Mouse (Mus musculus): Measurements from ENCODE around the gene Fastk. TPM values are rescaled to one million over a fixed set of nuclear protein-coding genes. Genes with fewer than 3 reads are reported as not detected.
A peak's percentile ranks its signal among the peaks of the same experiment; 100 is the strongest.

Fastk gene
- polyA plus RNA-seq, 1 experiment from 2014 or later: 49.3 TPM

DNA sequence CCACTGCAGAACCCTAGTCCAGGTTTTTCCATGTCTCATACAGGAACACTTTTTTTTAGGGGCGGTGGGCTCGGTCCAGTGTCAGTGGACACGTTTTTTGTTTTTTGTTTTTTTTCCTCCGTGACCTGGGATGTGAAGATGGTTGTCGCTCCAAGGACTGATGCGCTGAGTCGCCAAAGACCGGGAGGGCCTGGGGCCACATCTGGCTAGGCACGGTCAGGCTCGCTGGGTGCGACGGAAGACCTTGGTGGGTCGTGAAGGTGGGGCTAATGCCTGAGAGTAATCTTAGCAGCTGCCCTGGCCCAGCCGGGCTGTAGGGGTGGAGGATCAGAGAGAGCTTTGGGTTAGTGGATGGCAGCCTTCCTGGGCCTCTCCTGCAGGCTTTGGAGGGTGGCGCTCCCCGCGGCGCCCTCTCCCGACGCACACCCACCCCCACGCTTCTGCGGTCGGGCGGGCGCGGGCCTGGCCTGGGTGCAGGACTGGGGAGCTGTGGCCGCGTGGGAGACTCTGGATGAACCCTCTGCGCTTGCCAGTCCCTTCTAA is 7.7 kb upstream of the Fastk start:
- no peaks in the 10 kb centered on the region for H3K9me3 ChIP-seq (replicated peaks)
- peak overlapping the region; percentile 90 for H3K9ac ChIP-seq
- peak; percentile 6; the same call in 1 of the 2 replicates for ATAC-seq (ENCODE audit: insufficient read depth)
- 1% methylated on average over 29 of the region's 29 CpGs for WGBS (ENCODE audit: insufficient replicate concordance)
- peak overlapping the region; percentile 96 for H3K27ac ChIP-seq (replicated peaks)
- H3K4me3 ChIP-seq (replicated peaks): peak overlapping the region; percentile 83
- peaks cover 62% of the 10 kb centered on the region for H3K4me1 ChIP-seq (replicated peaks)
- 0 out of 2 replicates have a peak, but pooled peaks cover 14% of the 10 kb centered on the region for H3K36me3 ChIP-seq (replicated peaks)
- H3K27me3 ChIP-seq: no peaks in the 10 kb centered on the region
- peak overlapping the region; percentile 100 for H3K4me2 ChIP-seq

GRCm38 (mm10) chr5:24452030-24452690 is 7.1 kb upstream of the Fastk start, which contains the start of gene Agap3:
Gene Agap3, plus strand, starts transcription at chr5:24452177.
- Histone ChIP-seq H3K27me3 (no peaks in the 10 kb centered on the region), H3K4me2 (peak within 1 kb of the TSS; percentile 100), H3K27ac (replicated peaks) (peak within 1 kb of the TSS; percentile 96), H3K4me3 (replicated peaks) (peak within 1 kb of the TSS; percentile 83), H3K36me3 (replicated peaks) (0 out of 2 replicates have a peak, but pooled peaks cover 10% of the 10 kb centered on the region), H3K9me3 (replicated peaks) (no peaks in the 10 kb centered on the region), H3K4me1 (replicated peaks) (peaks cover 68% of the 10 kb centered on the region), H3K9ac (peak within 1 kb of the TSS; percentile 90)
- under 1% methylated on average over 65 of the region's 85 CpGs for WGBS (ENCODE audit: insufficient replicate concordance)
- ATAC-seq (ENCODE audit: insufficient read depth): no peak; the same call in 1 of the 2 replicates

DNA sequence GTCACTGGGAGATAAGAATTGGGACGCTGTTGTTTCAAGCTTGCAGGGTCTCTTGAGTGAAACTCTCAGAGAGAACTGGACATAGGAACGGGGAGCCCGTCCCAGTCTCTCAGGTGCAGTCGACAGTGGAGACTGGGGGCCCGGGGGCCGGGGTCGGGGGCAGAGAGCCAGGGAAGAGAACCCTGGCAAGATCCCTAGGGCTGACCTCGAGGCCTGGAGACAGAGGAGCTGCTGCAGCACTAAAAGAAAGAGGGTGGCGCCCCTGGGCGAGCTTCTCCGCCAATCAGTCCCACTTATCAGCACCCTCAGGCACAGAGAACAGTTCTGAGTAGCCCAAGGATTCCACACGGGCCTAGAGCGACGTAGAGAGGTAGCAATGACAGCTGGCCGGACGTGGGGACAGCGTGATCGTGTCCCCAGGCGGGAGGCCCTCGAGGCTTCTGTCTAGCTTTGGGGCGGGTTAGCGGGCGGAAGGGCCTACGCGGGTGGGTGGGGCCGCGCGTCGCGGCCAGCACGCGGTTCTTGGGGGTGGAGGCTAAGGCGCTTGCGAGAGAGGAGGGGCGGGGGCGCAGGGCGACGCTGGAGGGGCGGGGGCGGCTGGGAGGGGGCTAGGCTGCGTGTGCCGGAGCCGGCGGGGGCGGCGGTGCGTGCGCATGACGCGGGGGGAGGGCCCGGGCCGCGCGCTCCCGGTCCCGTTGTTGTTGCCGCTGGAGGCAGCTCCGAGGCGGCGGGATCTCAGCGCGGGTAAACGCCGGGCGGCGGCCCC is 6.4 kb upstream of the Fastk start:
- Histone ChIP-seq H3K4me3 (replicated peaks) (peak overlapping the region; percentile 83), H3K4me1 (replicated peaks) (peaks cover 72% of the 10 kb centered on the region), H3K4me2 (peak overlapping the region; percentile 100), H3K9me3 (replicated peaks) (no peaks in the 10 kb centered on the region), H3K27me3 (no peaks in the 10 kb centered on the region), H3K27ac (replicated peaks) (peak overlapping the region; percentile 96), H3K36me3 (replicated peaks) (0 out of 2 replicates have a peak, but pooled peaks cover 10% of the 10 kb centered on the region), H3K9ac (peak overlapping the region; percentile 90)
- WGBS (ENCODE audit: insufficient replicate concordance): 2% methylated on average over 56 of the region's 66 CpGs
- ATAC-seq (ENCODE audit: insufficient read depth): peak; percentile 77

- peak; percentile 52 for ATAC-seq (ENCODE audit: insufficient read depth)
- Histone ChIP-seq H3K27me3 (no peaks in the 10 kb centered on the region), H3K36me3 (replicated peaks) (peaks cover 12% of the 10 kb centered on the region), H3K4me2 (peak within 1 kb of the TSS; percentile 91), H3K4me1 (replicated peaks) (peaks cover 68% of the 10 kb centered on the region), H3K27ac (replicated peaks) (peak within 1 kb of the TSS; percentile 89), H3K4me3 (replicated peaks) (peak within 1 kb of the TSS; percentile 68), H3K9me3 (replicated peaks) (no peaks in the 10 kb centered on the region), H3K9ac (peak within 1 kb of the TSS; percentile 59)
- WGBS (ENCODE audit: insufficient replicate concordance): 3% methylated on average over 34 of the region's 34 CpGs
Measured at GRCm38 (mm10) chr5:24447624-24448298, 2.7 kb upstream of the Fastk start, which contains the start of gene Tmub1. Gene Tmub1, minus strand, starts transcription at chr5:24447854.

GRCm38 (mm10) chr5:24446630-24447029 is 1.5 kb upstream of the Fastk start:
- peak overlapping the region; percentile 68; the same call in 1 of the 2 replicates for H3K4me3 ChIP-seq (replicated peaks)
- WGBS (ENCODE audit: insufficient replicate concordance): 82% methylated on average over 7 of the region's 7 CpGs
- peak overlapping the region; percentile 91 for H3K4me2 ChIP-seq
- no peak overlapping the region for H3K9ac ChIP-seq
- H3K9me3 ChIP-seq (replicated peaks): no peaks in the 10 kb centered on the region
- H3K4me1 ChIP-seq (replicated peaks): peaks cover 62% of the 10 kb centered on the region
- H3K36me3 ChIP-seq (replicated peaks): peaks cover 22% of the 10 kb centered on the region
- peak overlapping the region; percentile 89; the same call in 1 of the 2 replicates for H3K27ac ChIP-seq (replicated peaks)
- no peaks in the 10 kb centered on the region for H3K27me3 ChIP-seq
- ATAC-seq (ENCODE audit: insufficient read depth): no peak

DNA sequence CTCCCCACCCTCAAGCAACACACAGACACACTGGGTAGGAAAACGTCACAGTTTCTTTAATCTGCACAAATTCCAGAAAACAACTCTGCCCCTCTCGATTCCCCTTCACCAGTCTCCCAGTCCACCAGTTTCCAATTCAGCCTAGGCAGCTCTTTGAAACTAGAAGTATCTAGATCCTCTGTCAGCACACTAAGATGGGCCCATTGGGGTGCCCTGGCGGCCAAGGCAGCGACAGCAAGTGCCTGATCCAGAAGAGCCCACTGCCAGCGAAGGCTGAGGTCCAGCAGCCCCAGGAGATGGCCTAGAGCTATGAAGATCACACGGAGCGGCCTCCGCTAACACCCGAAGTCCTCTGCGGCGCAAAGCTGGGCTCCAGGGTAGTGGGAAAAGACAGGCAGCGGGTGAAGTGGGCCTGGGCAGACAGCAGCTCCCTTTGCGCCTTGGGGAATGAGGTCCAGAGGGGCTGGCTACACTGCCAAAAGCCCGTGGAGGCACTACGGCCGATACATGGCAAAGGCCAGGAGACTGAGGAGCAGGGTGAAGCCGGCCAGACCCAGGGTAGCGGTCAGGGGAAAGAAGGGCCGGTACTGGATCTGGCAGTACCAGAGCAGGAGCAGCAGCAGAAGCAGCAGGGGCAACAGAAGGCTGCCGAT is 467 bp upstream of the Fastk start:
- Histone ChIP-seq H3K9ac (peak overlapping the region; percentile 93), H3K9me3 (replicated peaks) (no peaks in the 10 kb centered on the region), H3K27ac (replicated peaks) (peak overlapping the region; percentile 89), H3K4me2 (peak overlapping the region; percentile 97), H3K27me3 (no peaks in the 10 kb centered on the region), H3K36me3 (replicated peaks) (peaks cover 32% of the 10 kb centered on the region), H3K4me3 (replicated peaks) (peak overlapping the region; percentile 97), H3K4me1 (replicated peaks) (peaks cover 51% of the 10 kb centered on the region)
- no peak for ATAC-seq (ENCODE audit: insufficient read depth)
- WGBS (ENCODE audit: insufficient replicate concordance): 59% methylated on average over 20 of the region's 20 CpGs

GRCm38 (mm10) chr5:24443927-24444326 is 1.2 kb downstream of the Fastk start:
- H3K4me1 ChIP-seq (replicated peaks): peaks cover 49% of the 10 kb centered on the region
- no peaks in the 10 kb centered on the region for H3K9me3 ChIP-seq (replicated peaks)
- 81% methylated on average over 12 of the region's 12 CpGs for WGBS (ENCODE audit: insufficient replicate concordance)

DNA sequence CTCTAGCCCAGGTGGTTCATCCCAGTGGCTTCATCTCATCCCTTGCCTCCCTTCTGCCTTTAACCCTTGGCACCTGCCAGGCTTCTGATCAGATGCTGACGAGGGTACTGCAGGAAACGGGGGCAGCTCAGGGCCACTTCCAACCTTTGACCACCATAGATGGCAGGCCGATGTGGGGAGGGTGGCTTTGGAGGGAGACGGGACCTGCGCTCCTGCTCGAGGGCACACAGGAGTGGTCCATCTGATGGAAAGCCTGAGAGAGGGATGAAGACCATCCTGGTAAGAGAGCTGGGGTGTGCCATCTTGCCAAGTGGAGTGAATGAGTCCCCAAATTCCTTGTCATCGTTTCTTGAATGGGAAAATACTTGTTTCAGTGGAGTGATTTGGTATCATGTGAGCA is 1.9 kb downstream of the Fastk start:
- 91% methylated on average over 7 of the region's 7 CpGs for WGBS (ENCODE audit: insufficient replicate concordance)
- H3K9ac ChIP-seq: no peak overlapping the region
- no peak overlapping the region for H3K27ac ChIP-seq (replicated peaks)
- no peak overlapping the region for H3K4me3 ChIP-seq (replicated peaks)
- peaks cover 53% of the 10 kb centered on the region for H3K36me3 ChIP-seq (replicated peaks)
- H3K27me3 ChIP-seq: no peaks in the 10 kb centered on the region
- no peaks in the 10 kb centered on the region for H3K9me3 ChIP-seq (replicated peaks)
- ATAC-seq (ENCODE audit: insufficient read depth): no peak
- no peak overlapping the region for H3K4me2 ChIP-seq
- H3K4me1 ChIP-seq (replicated peaks): peaks cover 49% of the 10 kb centered on the region

More at GRCm38 (mm10) chr5:24443927-24444326, 1.2 kb downstream of the Fastk start:
- Histone ChIP-seq H3K27me3 (no peaks in the 10 kb centered on the region), H3K36me3 (replicated peaks) (peaks cover 48% of the 10 kb centered on the region), H3K27ac (replicated peaks) (no peak overlapping the region), H3K4me3 (replicated peaks) (peak overlapping the region; percentile 97), H3K9ac (peak overlapping the region; percentile 93), H3K4me2 (peak overlapping the region; percentile 97)
- no peak for ATAC-seq (ENCODE audit: insufficient read depth)

GRCm38 (mm10) chr5:24442029-24442428 is 3.1 kb downstream of the Fastk start:
- peaks cover 38% of the 10 kb centered on the region for H3K4me1 ChIP-seq (replicated peaks)

DNA sequence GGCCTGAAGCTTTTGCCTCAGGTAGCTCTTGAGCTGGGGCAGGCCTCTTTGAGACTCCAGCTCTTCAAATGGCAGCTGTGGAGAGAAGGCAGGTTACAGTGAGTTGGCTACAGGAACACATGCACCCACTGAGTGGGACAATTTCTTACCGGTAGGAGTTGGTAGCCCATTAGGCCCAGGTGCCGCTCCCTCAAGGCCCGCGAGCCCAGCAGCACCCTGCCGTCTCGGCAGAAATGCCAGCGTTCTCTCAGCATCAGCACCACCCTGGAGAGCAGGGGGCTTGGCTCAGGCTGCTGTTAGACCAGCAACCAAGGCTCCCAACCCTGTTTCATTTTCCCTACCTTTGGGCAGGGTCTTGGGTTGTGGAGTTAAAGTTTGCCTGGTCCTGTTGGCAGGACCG is 3.9 kb downstream of the Fastk start:
- Histone ChIP-seq H3K36me3 (replicated peaks) (peaks cover 62% of the 10 kb centered on the region), H3K4me1 (replicated peaks) (peaks cover 29% of the 10 kb centered on the region), H3K27me3 (no peaks in the 10 kb centered on the region), H3K4me2 (no peak overlapping the region), H3K9me3 (replicated peaks) (no peaks in the 10 kb centered on the region), H3K4me3 (replicated peaks) (no peak overlapping the region), H3K27ac (replicated peaks) (no peak overlapping the region), H3K9ac (no peak overlapping the region)
- no peak for ATAC-seq (ENCODE audit: insufficient read depth)
- 87% methylated on average over 8 of the region's 8 CpGs for WGBS (ENCODE audit: insufficient replicate concordance)

More at GRCm38 (mm10) chr5:24442029-24442428, 3.1 kb downstream of the Fastk start:
- ATAC-seq (ENCODE audit: insufficient read depth): no peak
- H3K27me3 ChIP-seq: no peaks in the 10 kb centered on the region
- WGBS (ENCODE audit: insufficient replicate concordance): 76% methylated on average over 9 of the region's 9 CpGs
- H3K4me2 ChIP-seq: no peak overlapping the region
- no peak overlapping the region for H3K9ac ChIP-seq
- H3K36me3 ChIP-seq (replicated peaks): peaks cover 57% of the 10 kb centered on the region
- H3K27ac ChIP-seq (replicated peaks): no peak overlapping the region
- no peak overlapping the region for H3K4me3 ChIP-seq (replicated peaks)
- H3K9me3 ChIP-seq (replicated peaks): no peaks in the 10 kb centered on the region

All from liver, embryonic 15.5 days (tissue).